Mouse (Mus musculus) heart, embryonic 11.5 days (tissue): ENCODE measurements around the gene Chrna4. TPM values are rescaled to one million over a fixed set of nuclear protein-coding genes. Genes with fewer than 3 reads are reported as not detected.
A peak's percentile ranks its signal among the peaks of the same experiment; 100 is the strongest.

Source experiments
- ATAC-seq: fragments of 200-750 bp; cut with Nextera tagmentation; replicated peaks from 2 replicates; pipeline ENCODE4 v1.8.0; 2017; ENCODE audit warnings: moderate library complexity; ENCODE audit not compliant: insufficient number of reproducible peaks, low FRiP score, low TSS enrichment
- H3K27ac ChIP-seq: fragments of 300-500 bp; sonication (generic); 2 replicates; pipeline ENCODE4 v1.5.1; 2014; ENCODE audit warnings: mild to moderate bottlenecking, low read depth, low read length
- H3K27me3 ChIP-seq: fragments of 300-500 bp; sonication (generic); 2 replicates; pipeline ENCODE4 v1.6.1; 2014; ENCODE audit warnings: mild to moderate bottlenecking, low read length, mixed read lengths; ENCODE audit not compliant: control insufficient read depth, insufficient read depth
- H3K36me3 ChIP-seq: fragments of 300-500 bp; sonication (generic); 2 replicates; pipeline ENCODE4 v1.6.1; 2014; ENCODE audit warnings: mild to moderate bottlenecking, low read length, moderate library complexity, mixed read lengths; ENCODE audit not compliant: control insufficient read depth, insufficient read depth
- H3K4me1 ChIP-seq: fragments of 300-500 bp; sonication (generic); 2 replicates; pipeline ENCODE4 v1.6.1; 2014; ENCODE audit warnings: low read length; ENCODE audit not compliant: control insufficient read depth, insufficient read depth
- H3K4me2 ChIP-seq: fragments of 300-500 bp; sonication (generic); 2 replicates; pipeline ENCODE4 v1.6.1; 2014; ENCODE audit warnings: mild to moderate bottlenecking, moderate library complexity
- H3K4me3 ChIP-seq: fragments of 300-500 bp; sonication (generic); 2 replicates; pipeline ENCODE4 v1.5.1; 2014; ENCODE audit warnings: low read depth, low read length
- H3K9ac ChIP-seq: fragments of 300-500 bp; sonication (generic); 2 replicates; pipeline ENCODE4 v1.6.1; 2014; ENCODE audit warnings: mild to moderate bottlenecking, low read depth, low read length, moderate library complexity
- H3K9me3 ChIP-seq: fragments of 300-500 bp; sonication (generic); replicated peaks from 2 replicates; pipeline ENCODE4 v1.6.1; 2016; ENCODE audit warnings: low read length; ENCODE audit not compliant: control insufficient read depth
- WGBS: fragments of 180-500 bp; shearing (Covaris S2); extraction: QIAGEN DNeasy Blood & Tissue Kit; methylation state at CpG from one replicate; pipeline ENCODE4 v1.1.7; 2014; ENCODE audit not compliant: insufficient replicate concordance; 5-methylcytosine and 5-hydroxymethylcytosine counted together
- polyA plus RNA-seq: library from polyadenylated mRNA; unstranded; fragments of >200 nt; fragmentation: Nextera tagmentation; extraction: Ambion mirVana; gene quantifications from 2 replicates; pipeline ENCODE4 v1.2.1, GENCODE M21; 2014

Chrna4 gene
- polyA plus RNA-seq, 1 experiment from 2014 or later = 0.70 TPM

DNA sequence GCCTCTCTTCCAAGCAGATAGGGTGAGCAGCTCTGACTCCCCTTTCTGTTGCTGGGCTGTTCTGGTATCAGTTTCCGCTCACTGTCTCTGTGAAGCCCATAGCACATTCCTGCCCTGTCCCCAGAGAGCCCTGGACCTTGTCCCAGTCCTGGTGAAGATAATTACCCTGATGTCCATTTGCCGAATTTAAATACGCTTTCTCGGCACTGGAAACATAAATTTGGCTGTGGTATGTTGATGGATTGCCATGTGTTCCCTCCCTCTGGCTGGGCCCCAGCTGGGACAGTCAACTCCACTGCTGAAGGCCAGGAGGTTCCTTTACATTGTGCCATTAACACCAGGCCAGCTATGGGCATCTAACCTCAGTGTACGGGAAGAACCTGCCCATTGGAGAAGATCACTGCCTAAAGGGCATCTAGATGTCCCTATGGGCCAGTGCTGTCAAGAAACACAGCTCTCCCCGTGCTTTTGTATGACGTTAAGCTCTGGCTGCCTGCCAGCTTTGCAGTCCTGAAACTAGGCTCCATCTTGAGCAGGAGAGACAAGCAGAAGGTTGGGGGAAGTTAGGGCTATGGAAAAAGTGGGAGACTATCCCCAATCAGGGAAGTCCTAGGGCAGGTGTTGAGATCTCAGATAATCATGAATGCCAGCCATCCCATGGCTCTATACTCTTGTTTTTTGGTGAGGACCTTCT is 5.1 kb upstream of the Chrna4 start:
- H3K27me3 ChIP-seq = peaks cover 39% of the 10 kb centered on the region
- 67% methylated on average over 7 of the region's 7 CpGs for WGBS

DNA sequence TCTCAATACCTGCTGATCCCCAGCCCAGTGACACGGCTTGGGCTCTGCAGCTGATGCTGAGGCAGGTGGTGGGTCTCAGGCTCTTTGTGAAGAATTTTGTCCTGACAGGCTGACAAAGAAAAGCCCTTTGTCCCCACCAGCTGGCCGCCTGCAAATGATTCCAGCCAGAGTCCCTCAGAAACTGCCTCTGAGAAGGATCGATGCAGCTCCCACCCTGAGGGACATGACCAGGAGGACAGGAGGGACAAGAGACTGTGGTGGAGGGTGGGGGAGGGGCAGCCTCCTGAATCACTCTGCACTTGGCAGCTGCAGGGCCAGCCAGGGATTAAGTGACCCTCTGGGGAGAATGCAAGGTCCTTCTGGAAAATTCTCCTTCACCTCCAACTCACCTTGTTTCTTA is 655 bp upstream of the Chrna4 start:
- 25% methylated on average over 3 of the region's 3 CpGs for WGBS
- H3K27ac ChIP-seq = no peak overlapping the region

More for the DNA sequence above, 5.1 kb upstream of the Chrna4 start:
- Histone ChIP-seq H3K36me3 (no peaks in the 10 kb centered on the region), H3K4me1 (0 out of 2 replicates have a peak, but pooled peaks cover 4% of the 10 kb centered on the region), H3K4me3 (no peak overlapping the region), H3K4me2 (no peak overlapping the region), H3K9ac (no peak overlapping the region), H3K9me3 (no peaks in the 10 kb centered on the region), H3K27ac (no peak overlapping the region)
- ATAC-seq = no peak

DNA sequence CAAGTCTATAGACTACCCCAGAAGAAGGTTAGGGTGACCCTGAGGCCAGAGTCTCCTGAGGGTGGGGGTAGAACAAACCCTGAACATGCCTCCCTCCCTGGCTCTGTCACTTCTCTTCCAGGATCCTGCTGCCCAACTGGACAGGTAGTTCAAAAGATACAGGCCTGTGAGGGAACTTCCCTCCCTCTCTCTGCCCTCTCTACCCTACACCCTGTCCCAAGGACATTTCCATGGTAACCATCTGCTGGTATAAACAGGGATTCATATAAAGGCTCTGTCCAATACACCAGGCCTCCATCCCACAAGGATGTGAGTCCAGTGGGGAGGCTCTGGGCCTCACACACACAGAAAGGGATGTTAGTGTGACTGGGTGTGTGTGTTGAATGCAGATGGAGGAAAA is 970 bp downstream of the Chrna4 start:
- Histone ChIP-seq H3K4me3 (no peak overlapping the region), H3K4me1 (0 out of 2 replicates have a peak, but pooled peaks cover 4% of the 10 kb centered on the region), H3K4me2 (no peak overlapping the region), H3K9me3 (no peaks in the 10 kb centered on the region), H3K27me3 (peaks cover 71% of the 10 kb centered on the region), H3K36me3 (no peaks in the 10 kb centered on the region), H3K9ac (no peak overlapping the region), H3K27ac (no peak overlapping the region)
- ATAC-seq = no peak

More for the DNA sequence above, 655 bp upstream of the Chrna4 start:
- Histone ChIP-seq H3K4me2 (no peak overlapping the region), H3K36me3 (no peaks in the 10 kb centered on the region), H3K9ac (no peak overlapping the region), H3K4me1 (0 out of 2 replicates have a peak, but pooled peaks cover 4% of the 10 kb centered on the region), H3K4me3 (no peak overlapping the region), H3K27me3 (peaks cover 63% of the 10 kb centered on the region), H3K9me3 (no peaks in the 10 kb centered on the region)
- no peak for ATAC-seq

DNA sequence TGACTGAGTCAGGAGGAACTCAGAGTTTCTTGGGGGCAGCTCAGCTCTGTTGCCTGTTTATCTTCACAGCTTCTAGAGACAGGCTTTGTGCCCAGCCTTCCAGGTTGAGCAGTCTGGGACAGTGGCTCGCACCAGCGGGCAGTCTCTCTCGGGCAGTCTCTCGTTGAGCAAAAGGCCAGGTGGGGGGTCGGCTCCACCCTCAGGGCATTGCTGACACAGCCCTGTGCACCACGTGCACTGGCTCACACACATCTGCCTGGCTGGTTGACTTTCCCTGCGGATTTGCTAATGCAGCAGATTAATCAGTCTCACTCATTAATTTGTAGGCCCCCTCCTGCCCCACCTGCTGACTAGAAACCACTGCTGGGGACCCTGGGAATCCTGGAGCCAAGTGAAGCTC is 1.4 kb downstream of the Chrna4 start:
- Histone ChIP-seq H3K4me3 (no peak overlapping the region), H3K27ac (no peak overlapping the region), H3K4me1 (0 out of 2 replicates have a peak, but pooled peaks cover 4% of the 10 kb centered on the region), H3K9ac (no peak overlapping the region), H3K4me2 (no peak overlapping the region), H3K27me3 (peaks cover 72% of the 10 kb centered on the region), H3K9me3 (no peaks in the 10 kb centered on the region), H3K36me3 (no peaks in the 10 kb centered on the region)
- WGBS = 1% methylated on average over 7 of the region's 7 CpGs
- no peak for ATAC-seq

DNA sequence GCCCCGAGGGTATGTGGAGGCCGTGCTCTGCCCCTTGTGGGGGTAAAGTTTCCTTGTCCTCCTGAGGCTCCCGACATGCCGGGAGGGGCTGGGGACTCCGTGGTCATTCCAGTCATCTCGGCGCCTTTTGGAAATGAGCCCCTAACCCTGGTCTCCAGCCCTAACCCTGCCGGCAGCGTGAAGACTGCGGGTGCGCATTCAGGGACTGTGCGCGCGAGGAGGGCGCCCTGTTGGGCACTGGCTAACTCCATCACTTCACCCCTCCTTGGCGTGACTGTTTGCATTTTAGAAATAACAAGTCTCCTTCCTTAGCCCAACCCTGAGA is 4.0 kb downstream of the Chrna4 start:
- Histone ChIP-seq H3K27ac (no peak overlapping the region), H3K9me3 (no peaks in the 10 kb centered on the region), H3K27me3 (peaks cover 90% of the 10 kb centered on the region), H3K4me2 (peak overlapping the region; percentile 84), H3K4me3 (peak overlapping the region; percentile 50), H3K9ac (no peak overlapping the region), H3K4me1 (0 out of 2 replicates have a peak, but pooled peaks cover 4% of the 10 kb centered on the region), H3K36me3 (no peaks in the 10 kb centered on the region)
- 0% methylated on average over 16 of the region's 16 CpGs for WGBS
- no peak for ATAC-seq

DNA sequence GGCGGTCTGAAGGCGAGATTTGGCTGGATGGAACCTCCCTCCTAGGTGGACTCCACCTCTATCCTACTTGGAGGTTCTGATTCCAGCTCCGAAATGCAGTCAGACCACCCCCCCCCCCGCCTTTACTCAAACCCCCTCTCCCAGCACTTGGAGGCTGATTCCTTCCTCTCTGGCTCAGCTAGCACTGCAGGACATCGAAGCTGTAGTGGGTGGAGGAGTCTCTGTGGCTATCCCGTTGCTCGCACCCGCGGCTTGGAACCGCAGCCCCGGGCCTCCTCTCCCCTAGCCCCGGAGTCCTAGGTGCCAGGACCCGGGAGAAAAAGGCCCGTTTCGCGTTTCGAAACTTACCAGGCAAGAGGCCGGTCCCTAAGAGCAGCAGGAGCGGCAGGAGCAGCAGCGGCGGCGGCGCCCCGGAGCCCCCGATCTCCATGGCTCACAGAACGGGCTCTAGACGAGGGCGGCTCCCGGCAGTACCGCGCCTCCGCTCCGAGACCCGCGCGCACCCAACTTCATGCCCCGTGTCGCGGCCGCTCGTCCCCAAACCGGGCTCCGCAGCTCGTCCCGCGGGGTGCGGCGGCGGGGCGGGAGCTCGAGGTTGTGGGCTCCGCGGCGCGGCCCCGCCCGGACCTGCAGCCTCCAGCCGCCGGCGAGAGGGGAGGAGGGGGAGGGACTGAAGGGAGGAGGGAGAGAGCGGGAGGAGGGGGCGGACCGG is 4.5 kb downstream of the Chrna4 start:
- WGBS = under 1% methylated on average over 58 of the region's 63 CpGs
- peak overlapping the region; percentile 84 for H3K4me2 ChIP-seq
- peaks cover under 1% of the 10 kb centered on the region; the same call in 1 of the 2 replicates for H3K4me1 ChIP-seq
- H3K27ac ChIP-seq = no peak overlapping the region
- H3K9me3 ChIP-seq = no peaks in the 10 kb centered on the region
- no peaks in the 10 kb centered on the region for H3K36me3 ChIP-seq
- H3K27me3 ChIP-seq = peaks cover 95% of the 10 kb centered on the region
- peak overlapping the region; percentile 54; the same call in 1 of the 2 replicates for H3K9ac ChIP-seq
- ATAC-seq = no peak
- H3K4me3 ChIP-seq = peak overlapping the region; percentile 50

DNA sequence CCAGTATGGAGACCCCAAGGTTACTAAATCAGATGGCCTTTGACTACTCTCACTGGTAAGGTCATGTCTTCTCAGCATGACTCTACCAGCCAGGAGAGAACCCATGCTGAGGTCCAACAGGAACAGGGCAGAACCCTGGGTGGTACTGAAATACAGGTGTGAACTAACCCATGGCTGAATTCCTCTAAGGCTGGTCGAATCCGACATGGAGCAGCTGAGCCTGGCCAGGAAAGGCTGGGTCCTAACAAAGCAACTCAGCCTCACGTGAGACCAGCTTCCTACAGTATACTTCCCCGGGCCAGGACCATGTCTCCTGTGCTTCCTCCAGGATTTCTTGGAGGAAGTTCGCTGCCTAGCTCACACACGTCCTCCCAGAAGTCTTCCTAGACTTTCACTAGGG is 6.8 kb downstream of the Chrna4 start:
- Histone ChIP-seq H3K4me2 (no peak overlapping the region), H3K27me3 (peaks cover 90% of the 10 kb centered on the region), H3K9ac (no peak overlapping the region), H3K4me3 (no peak overlapping the region), H3K36me3 (no peaks in the 10 kb centered on the region), H3K4me1 (peaks cover 9% of the 10 kb centered on the region), H3K27ac (no peak overlapping the region), H3K9me3 (no peaks in the 10 kb centered on the region)
- no peak for ATAC-seq
- 57% methylated on average over 6 of the region's 6 CpGs for WGBS

DNA sequence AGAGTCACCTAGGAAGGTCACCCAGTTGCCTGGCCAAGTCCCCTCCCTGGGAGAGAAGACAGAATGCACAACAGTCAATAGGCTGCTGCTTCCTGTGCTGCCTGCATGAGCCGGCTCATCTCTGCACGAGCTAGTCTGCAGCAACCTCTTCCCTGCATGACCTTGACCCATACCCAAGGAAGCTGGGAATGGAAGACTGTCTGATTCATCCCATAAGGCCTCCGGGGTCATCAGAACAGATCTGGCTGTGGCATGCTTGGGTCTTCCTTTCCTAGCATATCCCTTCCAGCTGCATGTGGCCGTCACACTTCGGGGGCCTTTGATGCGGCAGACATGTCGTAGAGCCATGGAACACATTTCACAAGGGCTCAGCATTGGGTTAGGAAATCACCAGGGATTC is 8.2 kb downstream of the Chrna4 start:
- H3K36me3 ChIP-seq = no peaks in the 10 kb centered on the region
- H3K4me2 ChIP-seq = no peak overlapping the region
- peaks cover 9% of the 10 kb centered on the region for H3K4me1 ChIP-seq
- WGBS = 73% methylated on average over 7 of the region's 7 CpGs
- no peak overlapping the region for H3K9ac ChIP-seq
- H3K4me3 ChIP-seq = no peak overlapping the region
- no peak for ATAC-seq
- peaks cover 89% of the 10 kb centered on the region for H3K27me3 ChIP-seq
- H3K27ac ChIP-seq = no peak overlapping the region
- no peaks in the 10 kb centered on the region for H3K9me3 ChIP-seq
